Mouse (Mus musculus) C2C12 (cell line): Measurements from ENCODE around the gene Rnf144b.

Experiments used
- CTCF ChIP-seq: IDR thresholded peaks from one replicate; pipeline ENCODE4 v1.5.1; 2011; ENCODE audit not compliant: control insufficient read depth, insufficient read depth, insufficient read length
- MAX ChIP-seq: IDR thresholded peaks from one replicate; pipeline ENCODE4 v1.6.1; 2011; ENCODE audit warnings: mild to moderate bottlenecking, control low read depth
- MYOG ChIP-seq: IDR thresholded peaks from one replicate; pipeline ENCODE4 v1.6.1; 2011; ENCODE audit not compliant: control insufficient read depth, insufficient read length; ENCODE audit errors: extremely low read depth

- no peak for TF ChIP-seq CTCF
- TF ChIP-seq MAX, result no peak
- no peak for TF ChIP-seq MYOG
Observed at GRCm38 (mm10) chr13:47135741-47136140, 13.3 kb downstream of the Rnf144b start.
